Comparison of ENCODE assay signal across 11 mouse cellular contexts in genomic region chr6:144779945-144780607, GRCm38 (mm10). TPM values are rescaled to one million over a fixed set of nuclear protein-coding genes. Genes with fewer than 3 reads are reported as not detected.
DNase-seq lines count a peak whose midpoint lies in the region; ATAC-seq and TF ChIP-seq lines count a peak whose summit lies in the region.
"Had no signal": no experiment of that assay in that cellular context is flagged by ENCODE, and none has a peak within 500 bp of the region (broad histone marks: within the 10 kb centered on the region; RNA-seq: fewer than 3 reads in every experiment).

No protein-coding gene starts in this region.

- peak overlapping the region; percentile 67; the same call in 1 of the 2 replicates for H3K27ac ChIP-seq in lung, embryonic 14.5 days (ENCODE audit: low read depth)
- no peak overlapping the region for H3K27ac ChIP-seq in heart, postnatal 0 days (ENCODE audit: low read depth)
- H3K27ac ChIP-seq in liver, embryonic 12.5 days = no peak overlapping the region
- H3K27ac ChIP-seq in stomach, embryonic 14.5 days (ENCODE audit: low read length) = peak overlapping the region; percentile 34; the same call in 1 of the 2 replicates

- H3K27me3 ChIP-seq in lung, embryonic 14.5 days (ENCODE audit: insufficient read depth, low read length) = no peaks in the 10 kb centered on the region
- peaks cover 11% of the 10 kb centered on the region; the same call in 1 of the 2 replicates for H3K27me3 ChIP-seq in heart, postnatal 0 days (ENCODE audit: control insufficient read depth, insufficient read depth, low read length)
- H3K27me3 ChIP-seq in liver, embryonic 12.5 days (replicated peaks) = peaks cover 43% of the 10 kb centered on the region
- H3K27me3 ChIP-seq in stomach, embryonic 14.5 days (ENCODE audit: control insufficient read depth, insufficient read depth, low read length) = no peaks in the 10 kb centered on the region

- H3K4me2 ChIP-seq in lung, embryonic 14.5 days = peak overlapping the region; percentile 89
- peak overlapping the region; percentile 99 for H3K4me2 ChIP-seq in heart, postnatal 0 days (ENCODE audit: low read depth, low read length)
- peak overlapping the region; percentile 75; the same call in 1 of the 2 replicates for H3K4me2 ChIP-seq in liver, embryonic 12.5 days
- H3K4me2 ChIP-seq in stomach, embryonic 14.5 days (replicated peaks; ENCODE audit: low read depth, low read length) = peak overlapping the region; percentile 96

- H3K4me3 ChIP-seq in lung, embryonic 14.5 days (ENCODE audit: low read depth, low read length) = peak overlapping the region; percentile 73
- peak overlapping the region; percentile 87 for H3K4me3 ChIP-seq in heart, postnatal 0 days (ENCODE audit: low read depth, low read length)
- H3K4me3 ChIP-seq in liver, embryonic 12.5 days = no peak overlapping the region
- 0 out of 2 replicates have a peak overlapping the region, but pooled peaks have one; percentile 77 for H3K4me3 ChIP-seq in stomach, embryonic 14.5 days (ENCODE audit: low read depth, low read length)

- H3K9me3 ChIP-seq in lung, embryonic 14.5 days (ENCODE audit: low read depth, low read length) = no peaks in the 10 kb centered on the region
- no peaks in the 10 kb centered on the region for H3K9me3 ChIP-seq in heart, postnatal 0 days (replicated peaks; ENCODE audit: control insufficient read depth, low read length)
- no peaks in the 10 kb centered on the region for H3K9me3 ChIP-seq in liver, embryonic 12.5 days (replicated peaks)
- no peaks in the 10 kb centered on the region for H3K9me3 ChIP-seq in stomach, embryonic 14.5 days (ENCODE audit: control insufficient read depth, low read depth, low read length)

- H3K36me3 ChIP-seq in lung, embryonic 14.5 days (ENCODE audit: insufficient read depth) = no peaks in the 10 kb centered on the region
- no peaks in the 10 kb centered on the region for H3K36me3 ChIP-seq in heart, postnatal 0 days (replicated peaks; ENCODE audit: control insufficient read depth, insufficient read depth, low read length)
- no peaks in the 10 kb centered on the region for H3K36me3 ChIP-seq in liver, embryonic 12.5 days
- no peaks in the 10 kb centered on the region for H3K36me3 ChIP-seq in stomach, embryonic 14.5 days (ENCODE audit: control insufficient read depth, insufficient read depth, low read length)

- DNase-seq in lung, embryonic 14.5 days = peak; percentile 63
- DNase-seq in lung, postnatal 4 days = no peak
- no peak for DNase-seq in heart, postnatal 0 days (ENCODE audit: low spot score)
- no peak for DNase-seq in cerebellum, postnatal 36 days
- no peak for DNase-seq in adrenal gland, adult 2 months
- DNase-seq: cerebellum, adult 9-11 months; right cerebral cortex, postnatal 4 days had no signal

- peaks cover 6% of the 10 kb centered on the region; the same call in 1 of the 2 replicates for H3K4me1 ChIP-seq in lung, embryonic 14.5 days (ENCODE audit: insufficient read depth)
- H3K4me1 ChIP-seq in heart, postnatal 0 days (ENCODE audit: control insufficient read depth, insufficient read depth) = peaks cover 2% of the 10 kb centered on the region; the same call in 1 of the 2 replicates
- no peaks in the 10 kb centered on the region for H3K4me1 ChIP-seq in liver, embryonic 12.5 days
- H3K4me1 ChIP-seq in stomach, embryonic 14.5 days (ENCODE audit: control insufficient read depth, insufficient read depth, low read length) = peaks cover 5% of the 10 kb centered on the region; the same call in 1 of the 2 replicates

- peak overlapping the region; percentile 27 for H3K9ac ChIP-seq in lung, embryonic 14.5 days
- no peak overlapping the region for H3K9ac ChIP-seq in heart, postnatal 0 days (replicated peaks; ENCODE audit: low read depth, low read length)
- no peak overlapping the region for H3K9ac ChIP-seq in liver, embryonic 12.5 days
- H3K9ac ChIP-seq in stomach, embryonic 14.5 days (replicated peaks; ENCODE audit: low read depth, low read length) = no peak overlapping the region; the same call in 1 of the 2 replicates

- ATAC-seq in lung, embryonic 14.5 days (ENCODE audit: insufficient read depth) = no peak
- ATAC-seq in heart, postnatal 0 days (ENCODE audit: insufficient read depth, low read depth) = no peak
- no peak for ATAC-seq in liver, embryonic 12.5 days
- ATAC-seq in stomach, embryonic 14.5 days (ENCODE audit: insufficient number of reproducible peaks, insufficient read depth, low FRiP score, low read depth) = no peak; the same call in 1 of the 2 replicates
- no peak for ATAC-seq in granulocyte monocyte progenitor cell, adult 5-6 weeks (replicated peaks; ENCODE audit: poor library complexity, severe bottlenecking)
- ATAC-seq: Patski had no signal

- TF ChIP-seq EP300 in heart, postnatal 0 days (IDR thresholded peaks at IDR 0.05; ENCODE audit: low read depth) = no peak

- no peak for TF ChIP-seq CTCF in lung, embryonic 14.5 days (IDR thresholded peaks at IDR 0.05; ENCODE audit: low read depth)
- no peak for TF ChIP-seq CTCF in heart, postnatal 0 days (IDR thresholded peaks at IDR 0.05; ENCODE audit: low read depth)

- 22% methylated on average over 12 of the region's 12 CpGs for WGBS in lung, embryonic 14.5 days
- 39% methylated on average over 12 of the region's 12 CpGs for WGBS in heart, postnatal 0 days
- WGBS in liver, embryonic 12.5 days (ENCODE audit: insufficient replicate concordance) = 52% methylated on average over 12 of the region's 12 CpGs
- WGBS in stomach, embryonic 14.5 days = 15% methylated on average over 12 of the region's 12 CpGs

RNA-seq across cellular contexts. Expression of gene Sox5, which starts 1.7 kb away (rescaled TPM):
- polyA plus RNA-seq in lung, embryonic 14.5 days (2014; fragmentation: Nextera tagmentation; extraction: Ambion mirVana) = 21.3 and 22.3 TPM in 2 replicates
- total RNA-seq in heart, postnatal 0 days (2014; rRNA removed; ENCODE audit: low replicate concordance) = 1.6 and 2.1 TPM in 2 replicates
- 3.2 and 3.7 TPM in 2 replicates for polyA plus RNA-seq in heart, postnatal 0 days (2015; fragmentation: Nextera tagmentation; extraction: Ambion mirVana)
- 5.9 and 6.2 TPM in 2 replicates for polyA plus RNA-seq in liver, embryonic 12.5 days (2016; fragmentation: Nextera tagmentation; extraction: Ambion mirVana)
- polyA plus RNA-seq in stomach, embryonic 14.5 days (2014; fragmentation: Nextera tagmentation; extraction: Ambion mirVana) = 30.3 and 33.8 TPM in 2 replicates
- 10 to 100 TPM; 17.1 to 17.4 TPM for total RNA-seq in adrenal gland, adult 2 months (2021)
- polyA plus RNA-seq in adrenal gland, adult 2 months (2012; rRNA removed) = 3.7 and 4.2 TPM in 2 replicates
- not detected in 2 replicates for total RNA-seq in granulocyte monocyte progenitor cell, adult 5-6 weeks (2014; fragmentation: Nextera tagmentation)
- 0.04 TPM in 1 of 2 replicates, not detected in the other for total RNA-seq in granulocyte monocyte progenitor cell, adult 5-6 weeks (2017)

Comparison
In these comparisons a context has a peak if more than half of its experiments do, and no peak if none do; other contexts are left out.
1. H3K27ac ChIP-seq: peak in lung, embryonic 14.5 days (single experiment) and stomach, embryonic 14.5 days (single experiment); none in heart, postnatal 0 days (single experiment) and liver, embryonic 12.5 days (single experiment).
2. Peak in every context shown above with its lines, with median percentiles within 50 percentile points of each other: H3K4me2 ChIP-seq.